Mouse (Mus musculus): ENCODE measurements around the gene Ccng2. TPM values are rescaled to one million over a fixed set of nuclear protein-coding genes. Genes with fewer than 3 reads are reported as not detected.

Ccng2 gene
- polyA plus RNA-seq, 1 experiment from 2014 or later = 51.2 TPM

GRCm38 (mm10) chr5:93256820-93257405 lies 10.1 kb upstream of the Ccng2 start:
- no peak overlapping the region for H3K4me3 ChIP-seq (ENCODE audit: low read depth, low read length)
- H3K4me1 ChIP-seq (ENCODE audit: insufficient read depth, low read depth, low read length) = no peaks in the 10 kb centered on the region
- no peak overlapping the region for H3K4me2 ChIP-seq (replicated peaks; ENCODE audit: low read depth, low read length)
- ATAC-seq = no peak
- no peak for TF ChIP-seq CTCF (IDR thresholded peaks at IDR 0.05)
- TF ChIP-seq EP300 (IDR thresholded peaks at IDR 0.05) = no peak
- H3K36me3 ChIP-seq (ENCODE audit: insufficient read depth, low read length) = no peaks in the 10 kb centered on the region
- no peaks in the 10 kb centered on the region for H3K27me3 ChIP-seq (replicated peaks; ENCODE audit: insufficient read depth, low read length)
- H3K9ac ChIP-seq (replicated peaks; ENCODE audit: low read depth) = no peak overlapping the region
- no peak for DNase-seq (ENCODE audit: low spot score)
- no peaks in the 10 kb centered on the region for H3K9me3 ChIP-seq (ENCODE audit: low read length)
- no peak overlapping the region for H3K27ac ChIP-seq (ENCODE audit: low read length)

DNA sequence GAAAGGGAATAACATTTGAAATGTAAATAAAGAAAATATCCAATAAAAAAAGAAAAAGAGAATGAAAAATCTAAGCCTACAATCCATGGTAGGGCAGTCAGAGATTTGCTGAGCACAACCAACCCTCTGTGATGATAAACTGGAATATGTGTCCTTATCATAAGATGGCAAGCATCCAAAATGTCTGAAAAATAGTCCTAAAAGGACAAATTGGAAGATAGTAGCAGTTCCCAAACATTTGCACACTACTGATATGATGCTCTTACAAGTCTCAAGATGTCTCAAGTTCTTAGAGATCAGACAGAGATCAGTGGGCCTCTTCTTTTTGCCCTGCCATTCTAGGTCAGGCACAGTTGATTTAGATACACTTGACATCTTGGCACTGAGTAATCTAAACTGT lies 7.7 kb upstream of the Ccng2 start:
- Histone ChIP-seq H3K4me2 (replicated peaks; ENCODE audit: low read depth, low read length) (no peak overlapping the region), H3K9ac (replicated peaks; ENCODE audit: low read depth) (no peak overlapping the region), H3K4me3 (ENCODE audit: low read depth, low read length) (no peak overlapping the region), H3K27me3 (replicated peaks; ENCODE audit: insufficient read depth, low read length) (no peaks in the 10 kb centered on the region), H3K36me3 (ENCODE audit: insufficient read depth, low read length) (no peaks in the 10 kb centered on the region), H3K4me1 (ENCODE audit: insufficient read depth, low read depth, low read length) (no peaks in the 10 kb centered on the region), H3K27ac (ENCODE audit: low read length) (no peak overlapping the region), H3K9me3 (ENCODE audit: low read length) (no peaks in the 10 kb centered on the region)
- ATAC-seq = no peak
- no peak for TF ChIP-seq EP300 (IDR thresholded peaks at IDR 0.05)
- no peak for TF ChIP-seq CTCF (IDR thresholded peaks at IDR 0.05)
- no peak for DNase-seq (ENCODE audit: low spot score)

GRCm38 (mm10) chr5:93260983-93261382 lies 6.1 kb upstream of the Ccng2 start:
- Histone ChIP-seq H3K27me3 (replicated peaks; ENCODE audit: insufficient read depth, low read length) (no peaks in the 10 kb centered on the region), H3K4me1 (ENCODE audit: insufficient read depth, low read depth, low read length) (no peaks in the 10 kb centered on the region), H3K9ac (replicated peaks; ENCODE audit: low read depth) (no peak overlapping the region), H3K9me3 (ENCODE audit: low read length) (no peaks in the 10 kb centered on the region), H3K36me3 (ENCODE audit: insufficient read depth, low read length) (no peaks in the 10 kb centered on the region), H3K4me3 (ENCODE audit: low read depth, low read length) (no peak overlapping the region), H3K4me2 (replicated peaks; ENCODE audit: low read depth, low read length) (no peak overlapping the region), H3K27ac (ENCODE audit: low read length) (no peak overlapping the region)
- 53% methylated on average over 3 of the region's 3 CpGs for WGBS
- ATAC-seq (no peak), DNase-seq (ENCODE audit: low spot score) (no peak)
- no peak for TF ChIP-seq EP300 (IDR thresholded peaks at IDR 0.05)
- TF ChIP-seq CTCF (IDR thresholded peaks at IDR 0.05) = no peak

DNA sequence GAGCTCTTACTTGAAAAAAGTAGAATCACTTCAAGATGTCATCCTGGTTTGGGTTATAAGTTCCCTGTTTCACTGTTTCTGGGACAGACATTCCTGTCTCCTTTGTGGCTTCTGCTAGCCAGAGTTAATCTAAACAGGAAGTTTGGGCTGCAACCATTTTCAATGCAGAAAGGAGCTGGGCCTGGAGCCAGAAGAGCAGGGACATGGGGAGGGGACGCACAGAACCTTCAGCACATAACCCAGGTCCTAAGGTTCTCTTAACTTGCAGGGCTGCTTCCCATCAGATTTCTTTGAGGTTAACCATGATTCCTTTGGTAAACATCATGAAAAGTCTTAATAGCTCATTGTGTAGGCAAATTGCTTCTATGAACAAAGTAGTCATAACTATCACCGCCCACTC lies 4.3 kb upstream of the Ccng2 start:
- H3K9me3 ChIP-seq (ENCODE audit: low read length) = no peaks in the 10 kb centered on the region
- no peak overlapping the region for H3K4me3 ChIP-seq (ENCODE audit: low read depth, low read length)
- peak; percentile 55 for DNase-seq (ENCODE audit: low spot score)
- WGBS = 58% methylated on average over 2 of the region's 2 CpGs
- no peaks in the 10 kb centered on the region for H3K27me3 ChIP-seq (replicated peaks; ENCODE audit: insufficient read depth, low read length)
- TF ChIP-seq CTCF (IDR thresholded peaks at IDR 0.05) = no peak
- TF ChIP-seq EP300 (IDR thresholded peaks at IDR 0.05) = no peak
- no peak for ATAC-seq
- no peak overlapping the region for H3K4me2 ChIP-seq (replicated peaks; ENCODE audit: low read depth, low read length)
- no peak overlapping the region for H3K27ac ChIP-seq (ENCODE audit: low read length)
- H3K36me3 ChIP-seq (ENCODE audit: insufficient read depth, low read length) = no peaks in the 10 kb centered on the region
- H3K4me1 ChIP-seq (ENCODE audit: insufficient read depth, low read depth, low read length) = no peaks in the 10 kb centered on the region
- no peak overlapping the region for H3K9ac ChIP-seq (replicated peaks; ENCODE audit: low read depth)

GRCm38 (mm10) chr5:93263396-93264075 lies 3.5 kb upstream of the Ccng2 start:
- Histone ChIP-seq H3K4me2 (replicated peaks; ENCODE audit: low read depth, low read length) (no peak overlapping the region), H3K27me3 (replicated peaks; ENCODE audit: insufficient read depth, low read length) (no peaks in the 10 kb centered on the region), H3K9ac (replicated peaks; ENCODE audit: low read depth) (no peak overlapping the region), H3K4me3 (ENCODE audit: low read depth, low read length) (no peak overlapping the region), H3K27ac (ENCODE audit: low read length) (no peak overlapping the region), H3K36me3 (ENCODE audit: insufficient read depth, low read length) (no peaks in the 10 kb centered on the region), H3K4me1 (ENCODE audit: insufficient read depth, low read depth, low read length) (no peaks in the 10 kb centered on the region), H3K9me3 (ENCODE audit: low read length) (no peaks in the 10 kb centered on the region)
- TF ChIP-seq CTCF (IDR thresholded peaks at IDR 0.05) (no peak), EP300 (IDR thresholded peaks at IDR 0.05) (no peak)
- ATAC-seq = no peak
- DNase-seq (ENCODE audit: low spot score) = no peak
- 72% methylated on average over 6 of the region's 6 CpGs for WGBS

DNA sequence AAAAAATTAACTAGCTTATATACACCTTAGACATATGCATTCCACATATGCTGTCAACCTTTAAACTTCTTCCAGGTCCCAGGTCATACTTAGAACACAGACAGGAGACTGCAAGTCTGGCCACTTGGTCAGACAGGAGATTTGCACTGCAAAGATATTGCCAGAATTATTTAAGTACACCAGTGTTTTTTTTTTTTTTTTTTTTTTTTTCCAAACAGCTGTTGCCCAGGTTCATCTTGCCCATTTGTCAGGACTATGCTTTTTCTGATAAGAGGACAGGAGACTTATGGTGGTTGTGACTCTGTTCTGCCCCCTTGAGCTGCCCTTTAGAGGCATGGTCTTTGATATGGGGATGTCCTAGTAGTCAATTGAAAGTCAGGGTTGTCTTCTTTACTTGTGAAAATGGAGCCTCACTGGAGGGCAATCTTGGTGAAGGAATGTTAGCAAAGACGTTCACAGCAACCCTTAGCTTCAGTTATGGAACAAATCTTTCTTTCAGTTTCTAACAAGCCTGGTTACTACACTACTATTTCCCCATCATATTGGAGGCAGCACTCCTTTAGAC lies 2.8 kb upstream of the Ccng2 start:
- TF ChIP-seq EP300 (IDR thresholded peaks at IDR 0.05) = no peak
- TF ChIP-seq CTCF (IDR thresholded peaks at IDR 0.05) = no peak
- no peak overlapping the region for H3K4me2 ChIP-seq (replicated peaks; ENCODE audit: low read depth, low read length)
- DNase-seq (ENCODE audit: low spot score) = no peak
- 63% methylated on average over 1 of the region's 1 CpGs for WGBS
- H3K4me1 ChIP-seq (ENCODE audit: insufficient read depth, low read depth, low read length) = no peaks in the 10 kb centered on the region
- no peaks in the 10 kb centered on the region for H3K9me3 ChIP-seq (ENCODE audit: low read length)
- H3K36me3 ChIP-seq (ENCODE audit: insufficient read depth, low read length) = no peaks in the 10 kb centered on the region
- H3K9ac ChIP-seq (replicated peaks; ENCODE audit: low read depth) = no peak overlapping the region
- no peak overlapping the region for H3K27ac ChIP-seq (ENCODE audit: low read length)
- H3K27me3 ChIP-seq (replicated peaks; ENCODE audit: insufficient read depth, low read length) = no peaks in the 10 kb centered on the region
- no peak for ATAC-seq
- H3K4me3 ChIP-seq (ENCODE audit: low read depth, low read length) = no peak overlapping the region

All from lung, postnatal 0 days (tissue).